Mouse (Mus musculus) midbrain, embryonic 16.5 days (tissue): ENCODE measurements at regions not wholly inside any gene's neighbourhood (a gene's known extent, or its start where the extent isn't known, plus 50 kb on each side); places are given as distances from the start of the nearest gene placed in this dataset.

Experiments
- ATAC-seq: fragments of 200-750 bp; cut with Nextera tagmentation; 2 replicates; pipeline ENCODE4 v1.8.0; 2017; ENCODE audit warnings: moderate TSS enrichment
- H3K27ac ChIP-seq: fragments of 300-500 bp; sonication (generic); 2 replicates; pipeline ENCODE4 v1.5.1; 2014; ENCODE audit warnings: mild to moderate bottlenecking, low read length, mixed read lengths
- H3K27me3 ChIP-seq: fragments of 300-500 bp; sonication (generic); 2 replicates; pipeline ENCODE4 v1.6.1; 2014; ENCODE audit warnings: low read depth, low read length, mixed read lengths; ENCODE audit not compliant: control insufficient read depth, insufficient read depth
- H3K36me3 ChIP-seq: fragments of 300-500 bp; sonication (generic); 2 replicates; pipeline ENCODE4 v1.6.1; 2014; ENCODE audit warnings: mild to moderate bottlenecking, low read length, moderate library complexity, mixed read lengths; ENCODE audit not compliant: control insufficient read depth, insufficient read depth
- H3K4me1 ChIP-seq: fragments of 300-500 bp; sonication (generic); 2 replicates; pipeline ENCODE4 v1.6.1; 2014; ENCODE audit warnings: mild to moderate bottlenecking, low read length, mixed read lengths; ENCODE audit not compliant: control insufficient read depth, insufficient read depth
- H3K4me2 ChIP-seq: fragments of 300-500 bp; sonication (generic); 2 replicates; pipeline ENCODE4 v1.6.1; 2014; ENCODE audit warnings: mild to moderate bottlenecking, low read length, mixed read lengths
- H3K4me3 ChIP-seq: fragments of 300-500 bp; sonication (generic); 2 replicates; pipeline ENCODE4 v1.5.1; 2014; ENCODE audit warnings: low read depth, mild to moderate bottlenecking, low read length, moderate library complexity, mixed read lengths
- H3K9ac ChIP-seq: fragments of 300-500 bp; sonication (generic); 2 replicates; pipeline ENCODE4 v1.6.1; 2014; ENCODE audit warnings: low read depth, low read length, mixed read lengths
- H3K9me3 ChIP-seq: fragments of 300-500 bp; sonication (generic); replicated peaks from 2 replicates; pipeline ENCODE4 v1.6.1; 2014; ENCODE audit warnings: mild to moderate bottlenecking, low read length, mixed read lengths; ENCODE audit not compliant: control insufficient read depth, poor library complexity, severe bottlenecking
- WGBS: fragments of 180-500 bp; shearing (Covaris S2); extraction: QIAGEN DNeasy Blood & Tissue Kit; methylation state at CpG from one replicate; pipeline ENCODE4 v1.1.7; 2014; 5-methylcytosine and 5-hydroxymethylcytosine counted together

- peaks cover 11% of the 10 kb centered on the region for H3K4me1 ChIP-seq
- H3K4me3 ChIP-seq = peak overlapping the region; percentile 34
- peak overlapping the region; percentile 46; the same call in 1 of the 2 replicates for H3K9ac ChIP-seq
- no peaks in the 10 kb centered on the region for H3K9me3 ChIP-seq
- H3K27ac ChIP-seq = peak overlapping the region; percentile 63
- ATAC-seq = peak; percentile 87
- 3% methylated on average over 18 of the region's 18 CpGs for WGBS
- no peaks in the 10 kb centered on the region for H3K27me3 ChIP-seq
- H3K4me2 ChIP-seq = peak overlapping the region; percentile 47
- no peaks in the 10 kb centered on the region for H3K36me3 ChIP-seq
Observed at GRCm38 (mm10) chr3:146345308-146345780, 59.1 kb upstream of the Ssx2ip start.

GRCm38 (mm10) chr3:146345946-146346345 is 58.5 kb upstream of the Ssx2ip start:
- Histone ChIP-seq H3K36me3 (no peaks in the 10 kb centered on the region), H3K4me1 (peaks cover 10% of the 10 kb centered on the region), H3K4me2 (peak overlapping the region; percentile 47), H3K9me3 (no peaks in the 10 kb centered on the region), H3K27ac (peak overlapping the region; percentile 63), H3K4me3 (peak overlapping the region; percentile 34; the same call in 1 of the 2 replicates), H3K9ac (peak overlapping the region; percentile 46; the same call in 1 of the 2 replicates), H3K27me3 (no peaks in the 10 kb centered on the region)
- ATAC-seq = peak; percentile 18; the same call in 1 of the 2 replicates
- whole genome bisulfite sequencing = 46% methylated on average over 4 of the region's 4 CpGs

- ATAC-seq = no peak
- Histone ChIP-seq H3K4me3 (no peak overlapping the region), H3K27me3 (no peaks in the 10 kb centered on the region), H3K9me3 (no peaks in the 10 kb centered on the region), H3K4me1 (peaks cover 8% of the 10 kb centered on the region), H3K27ac (no peak overlapping the region), H3K9ac (no peak overlapping the region), H3K36me3 (no peaks in the 10 kb centered on the region), H3K4me2 (no peak overlapping the region)
- 85% methylated on average over 3 of the region's 3 CpGs for WGBS
Observed at GRCm38 (mm10) chr3:146347311-146347710, 57.1 kb upstream of the Ssx2ip start.

- WGBS = 86% methylated on average over 8 of the region's 8 CpGs
- Histone ChIP-seq H3K27ac (no peak overlapping the region), H3K4me2 (no peak overlapping the region), H3K9ac (no peak overlapping the region), H3K9me3 (no peaks in the 10 kb centered on the region), H3K4me1 (peaks cover 8% of the 10 kb centered on the region), H3K27me3 (no peaks in the 10 kb centered on the region), H3K36me3 (no peaks in the 10 kb centered on the region), H3K4me3 (no peak overlapping the region)
- no peak for ATAC-seq
Observed at GRCm38 (mm10) chr3:146348921-146349320, 55.5 kb upstream of the Ssx2ip start.

- no peak overlapping the region for H3K27ac ChIP-seq
- no peak for ATAC-seq
- H3K9me3 ChIP-seq = no peaks in the 10 kb centered on the region
- no peaks in the 10 kb centered on the region for H3K27me3 ChIP-seq
- no peak overlapping the region for H3K4me3 ChIP-seq
- H3K9ac ChIP-seq = no peak overlapping the region
- peaks cover 6% of the 10 kb centered on the region for H3K4me1 ChIP-seq
- H3K4me2 ChIP-seq = no peak overlapping the region
- no peaks in the 10 kb centered on the region for H3K36me3 ChIP-seq
- WGBS = 84% methylated on average over 8 of the region's 8 CpGs
Observed at GRCm38 (mm10) chr3:146349393-146349792, 55.0 kb upstream of the Ssx2ip start.

- ATAC-seq = no peak
- Histone ChIP-seq H3K4me2 (no peak overlapping the region), H3K9me3 (no peaks in the 10 kb centered on the region), H3K9ac (no peak overlapping the region), H3K27ac (no peak overlapping the region), H3K4me3 (no peak overlapping the region), H3K36me3 (no peaks in the 10 kb centered on the region), H3K27me3 (no peaks in the 10 kb centered on the region), H3K4me1 (peaks cover 4% of the 10 kb centered on the region; the same call in 1 of the 2 replicates)
- WGBS = 93% methylated on average over 9 of the region's 9 CpGs
Observed at GRCm38 (mm10) chr3:146350126-146350525, 54.3 kb upstream of the Ssx2ip start.

GRCm38 (mm10) chr3:146351468-146351867 is 53.0 kb upstream of the Ssx2ip start:
- no peak for ATAC-seq
- WGBS = 100% methylated on average over 1 of the region's 1 CpGs
- H3K4me2 ChIP-seq = no peak overlapping the region
- no peak overlapping the region for H3K4me3 ChIP-seq
- H3K36me3 ChIP-seq = no peaks in the 10 kb centered on the region
- H3K9ac ChIP-seq = no peak overlapping the region
- no peaks in the 10 kb centered on the region; the same call in 1 of the 2 replicates for H3K4me1 ChIP-seq
- H3K27me3 ChIP-seq = no peaks in the 10 kb centered on the region
- H3K27ac ChIP-seq = no peak overlapping the region
- no peaks in the 10 kb centered on the region for H3K9me3 ChIP-seq

GRCm38 (mm10) chr3:146352187-146352586 is 52.3 kb upstream of the Ssx2ip start:
- ATAC-seq = no peak
- no peaks in the 10 kb centered on the region for H3K27me3 ChIP-seq
- no peak overlapping the region for H3K9ac ChIP-seq
- no peaks in the 10 kb centered on the region for H3K36me3 ChIP-seq
- no peak overlapping the region for H3K4me3 ChIP-seq
- H3K4me2 ChIP-seq = no peak overlapping the region
- H3K9me3 ChIP-seq = no peaks in the 10 kb centered on the region
- H3K27ac ChIP-seq = no peak overlapping the region
- WGBS = 88% methylated on average over 4 of the region's 4 CpGs
- no peaks in the 10 kb centered on the region for H3K4me1 ChIP-seq

- no peak overlapping the region for H3K27ac ChIP-seq
- no peaks in the 10 kb centered on the region for H3K9me3 ChIP-seq
- H3K36me3 ChIP-seq = no peaks in the 10 kb centered on the region
- no peaks in the 10 kb centered on the region for H3K27me3 ChIP-seq
- 99% methylated on average over 4 of the region's 4 CpGs for WGBS
- no peak for ATAC-seq
- H3K4me2 ChIP-seq = no peak overlapping the region
- no peaks in the 10 kb centered on the region for H3K4me1 ChIP-seq
- no peak overlapping the region for H3K4me3 ChIP-seq
- no peak overlapping the region for H3K9ac ChIP-seq
Observed at GRCm38 (mm10) chr3:146353961-146354360, 50.5 kb upstream of the Ssx2ip start.
